Mouse (Mus musculus): ENCODE results near the gene Stx5a.
A peak's percentile ranks its signal among the peaks of the same experiment; 100 is the strongest.

- TF ChIP-seq CTCF (IDR thresholded peaks at IDR 0.05) (peak; percentile 92), POLR2A (IDR thresholded peaks at IDR 0.05; ENCODE audit: insufficient read depth, low read depth, low read length) (peak; percentile 99), EP300 (IDR thresholded peaks at IDR 0.05; ENCODE audit: insufficient read depth, low read depth, low read length) (peak; percentile 61)
Measured at GRCm38 (mm10) chr19:8713306-8713996, 27.8 kb upstream of the Stx5a start.
